Mouse (Mus musculus): ENCODE measurements around the gene Oaz1.
"Not testable (repeated sequence)": the region's sequence is repeated elsewhere in the genome, so short reads cannot be mapped to it uniquely, and the experiment has no call there.

The Oaz1 gene

GRCm38 (mm10) chr10:80802996-80803395, 23.5 kb upstream of the Oaz1 start:
- DNase-seq: no peak

- no peak for DNase-seq
These were observed 22.1 kb upstream of the Oaz1 start for GRCm38 (mm10) chr10:80804340-80804739.

GRCm38 (mm10) chr10:80804916-80805315, 21.5 kb upstream of the Oaz1 start, which contains the start of gene Amh:
Gene Amh (plus strand): TSS chr10:80805243.
- peak; percentile 53 for DNase-seq

GRCm38 (mm10) chr10:80805322-80805721, 21.1 kb upstream of the Oaz1 start:
- DNase-seq: peak; percentile 56

GRCm38 (mm10) chr10:80805925-80806324, 20.5 kb upstream of the Oaz1 start:
- peak; percentile 88 for DNase-seq

GRCm38 (mm10) chr10:80806341-80807056, 20.0 kb upstream of the Oaz1 start:
- DNase-seq: peak; percentile 64

GRCm38 (mm10) chr10:80807057-80807627, 19.3 kb upstream of the Oaz1 start:
- peak; percentile 88 for DNase-seq

GRCm38 (mm10) chr10:80808099-80808984, 18.1 kb upstream of the Oaz1 start:
- peak; percentile 51 for DNase-seq

GRCm38 (mm10) chr10:80808985-80809632, 17.3 kb upstream of the Oaz1 start:
- no peak for DNase-seq

- DNase-seq: no peak
These were observed 16.4 kb upstream of the Oaz1 start for GRCm38 (mm10) chr10:80810084-80810483.

- DNase-seq: no peak
These were observed 13.9 kb upstream of the Oaz1 start for GRCm38 (mm10) chr10:80812391-80813041.

GRCm38 (mm10) chr10:80813366-80813765, 13.1 kb upstream of the Oaz1 start, which contains the start of gene Jsrp1:
Gene Jsrp1 (minus strand): TSS chr10:80813498.
- DNase-seq: no peak

- no peak for DNase-seq
These were observed 11.7 kb upstream of the Oaz1 start for GRCm38 (mm10) chr10:80814800-80815199.

GRCm38 (mm10) chr10:80816303-80816702, 10.2 kb upstream of the Oaz1 start:
- DNase-seq: not testable (repeated sequence)

- DNase-seq: no peak
These were observed 9.3 kb upstream of the Oaz1 start for GRCm38 (mm10) chr10:80817164-80817563.

GRCm38 (mm10) chr10:80817955-80818354, 8.5 kb upstream of the Oaz1 start:
- DNase-seq: not testable (repeated sequence)

GRCm38 (mm10) chr10:80818599-80819281, 7.7 kb upstream of the Oaz1 start:
- DNase-seq: no peak

GRCm38 (mm10) chr10:80819406-80819805, 7.0 kb upstream of the Oaz1 start:
- no peak for DNase-seq

GRCm38 (mm10) chr10:80821991-80822390, 4.5 kb upstream of the Oaz1 start:
- DNase-seq: no peak

- no peak for DNase-seq
These were observed 3.9 kb upstream of the Oaz1 start for GRCm38 (mm10) chr10:80822528-80822927.

- no peak for DNase-seq
These were observed 3.1 kb upstream of the Oaz1 start for GRCm38 (mm10) chr10:80823316-80823715.

All from cerebellum, adult 9-10 months (tissue).